Mouse (Mus musculus) olfactory bulb, adult 2 months (tissue): ENCODE results near the gene Asb6. TPM values are rescaled to one million over a fixed set of nuclear protein-coding genes. Genes with fewer than 3 reads are reported as not detected.

Experiments used
- H3K27ac ChIP-seq: fragments of 200-500 bp; 2 replicates; pipeline ENCODE4 v1.5.1; 2012; ENCODE audit warnings: low read depth, low read length; ENCODE audit not compliant: insufficient read depth
- H3K4me1 ChIP-seq: fragments of 200-500 bp; 2 replicates; pipeline ENCODE4 v1.6.1; 2012; ENCODE audit warnings: low read length; ENCODE audit not compliant: control insufficient read depth, insufficient read depth
- H3K4me3 ChIP-seq: fragments of 200-500 bp; 2 replicates; pipeline ENCODE4 v1.5.1; 2012; ENCODE audit warnings: mild to moderate bottlenecking, low read depth, low read length, moderate library complexity; ENCODE audit not compliant: insufficient read depth
- CTCF ChIP-seq: fragments of 200-500 bp; IDR thresholded peaks from 2 replicates; pipeline ENCODE4 v1.5.1; 2012; ENCODE audit warnings: low read depth, mild to moderate bottlenecking, low read length, moderate library complexity; ENCODE audit not compliant: insufficient read depth
- POLR2A ChIP-seq: fragments of 200-500 bp; IDR thresholded peaks from 2 replicates; pipeline ENCODE4 v1.6.1; 2012; ENCODE audit warnings: mild to moderate bottlenecking, low read depth, low read length, moderate library complexity; ENCODE audit not compliant: insufficient read depth
- WGBS: fragments of 180-500 bp; shearing (Covaris S2); methylation state at CpG from one replicate; pipeline ENCODE4 v1.1.7; 2018; 5-methylcytosine and 5-hydroxymethylcytosine counted together
- polyA plus RNA-seq: library from polyadenylated mRNA; stranded (reverse); fragments of >200 nt; gene quantifications from 2 replicates; pipeline ENCODE4 v1.2.4, GENCODE M21; 2012; ENCODE audit warnings: low replicate concordance; ENCODE audit not compliant: missing spikeins, insufficient read depth, insufficient read length

Asb6 gene
- polyA plus RNA-seq, 1 experiment, result not detected

- WGBS, result 89% methylated on average over 9 of the region's 9 CpGs
- peaks cover 45% of the 10 kb centered on the region for H3K4me1 ChIP-seq
- H3K4me3 ChIP-seq, result no peak overlapping the region
- TF ChIP-seq CTCF, result no peak
- no peak for TF ChIP-seq POLR2A
- H3K27ac ChIP-seq, result no peak overlapping the region
Observed at GRCm38 (mm10) chr2:30863574-30863973, 33.4 kb upstream of the Asb6 start.

GRCm38 (mm10) chr2:30862081-30862480, 31.9 kb upstream of the Asb6 start:
- WGBS, result 49% methylated on average over 3 of the region's 4 CpGs

GRCm38 (mm10) chr2:30859782-30860181, 29.6 kb upstream of the Asb6 start:
- H3K27ac ChIP-seq, result no peak overlapping the region
- no peak overlapping the region for H3K4me3 ChIP-seq
- H3K4me1 ChIP-seq, result peaks cover 62% of the 10 kb centered on the region
- TF ChIP-seq POLR2A (no peak), CTCF (no peak)
- 63% methylated on average over 5 of the region's 5 CpGs for WGBS

More at GRCm38 (mm10) chr2:30862081-30862480, 31.9 kb upstream of the Asb6 start:
- Histone ChIP-seq H3K4me3 (no peak overlapping the region), H3K4me1 (peaks cover 58% of the 10 kb centered on the region), H3K27ac (0 out of 2 replicates have a peak overlapping the region, but pooled peaks have one; percentile 12)
- TF ChIP-seq POLR2A, result no peak
- TF ChIP-seq CTCF, result no peak

GRCm38 (mm10) chr2:30857076-30857475, 26.9 kb upstream of the Asb6 start:
- Histone ChIP-seq H3K4me3 (no peak overlapping the region), H3K27ac (no peak overlapping the region), H3K4me1 (peaks cover 62% of the 10 kb centered on the region)
- no peak for TF ChIP-seq POLR2A
- TF ChIP-seq CTCF, result no peak
- 45% methylated on average over 6 of the region's 6 CpGs for WGBS

GRCm38 (mm10) chr2:30852771-30853313, 22.7 kb upstream of the Asb6 start:
- WGBS, result 16% methylated on average over 20 of the region's 20 CpGs
- Histone ChIP-seq H3K4me3 (no peak overlapping the region), H3K27ac (no peak overlapping the region), H3K4me1 (peaks cover 35% of the 10 kb centered on the region)
- TF ChIP-seq POLR2A (no peak), CTCF (no peak)

- H3K4me3 ChIP-seq, result no peak overlapping the region
- H3K27ac ChIP-seq, result no peak overlapping the region
- peaks cover 19% of the 10 kb centered on the region for H3K4me1 ChIP-seq
- TF ChIP-seq CTCF (no peak), POLR2A (no peak)
- 70% methylated on average over 6 of the region's 6 CpGs for WGBS
Observed at GRCm38 (mm10) chr2:30850581-30850980, 20.4 kb upstream of the Asb6 start.

- H3K4me1 ChIP-seq, result peaks cover 21% of the 10 kb centered on the region
- WGBS, result 31% methylated on average over 8 of the region's 8 CpGs
- H3K4me3 ChIP-seq, result no peak overlapping the region
- H3K27ac ChIP-seq, result no peak overlapping the region
- TF ChIP-seq POLR2A, result no peak
- no peak for TF ChIP-seq CTCF
Observed at GRCm38 (mm10) chr2:30848184-30848583, 18.1 kb upstream of the Asb6 start.

GRCm38 (mm10) chr2:30846723-30847122, 16.6 kb upstream of the Asb6 start:
- 74% methylated on average over 6 of the region's 6 CpGs for WGBS
- no peak for TF ChIP-seq CTCF
- no peak for TF ChIP-seq POLR2A
- peaks cover 15% of the 10 kb centered on the region for H3K4me1 ChIP-seq
- no peak overlapping the region for H3K27ac ChIP-seq
- H3K4me3 ChIP-seq, result no peak overlapping the region

- no peak overlapping the region for H3K4me3 ChIP-seq
- no peak overlapping the region for H3K27ac ChIP-seq
- TF ChIP-seq CTCF (no peak), POLR2A (no peak)
- H3K4me1 ChIP-seq, result peaks cover 15% of the 10 kb centered on the region
- 92% methylated on average over 8 of the region's 8 CpGs for WGBS
Observed at GRCm38 (mm10) chr2:30846236-30846635, 16.1 kb upstream of the Asb6 start.
